Mouse (Mus musculus): Measurements from ENCODE around the gene Mrps35. TPM values are rescaled to one million over a fixed set of nuclear protein-coding genes. Genes with fewer than 3 reads are reported as not detected.

Mrps35 gene
- polyA plus RNA-seq, 1 experiment from 2014 or later = 62.5 TPM

DNA sequence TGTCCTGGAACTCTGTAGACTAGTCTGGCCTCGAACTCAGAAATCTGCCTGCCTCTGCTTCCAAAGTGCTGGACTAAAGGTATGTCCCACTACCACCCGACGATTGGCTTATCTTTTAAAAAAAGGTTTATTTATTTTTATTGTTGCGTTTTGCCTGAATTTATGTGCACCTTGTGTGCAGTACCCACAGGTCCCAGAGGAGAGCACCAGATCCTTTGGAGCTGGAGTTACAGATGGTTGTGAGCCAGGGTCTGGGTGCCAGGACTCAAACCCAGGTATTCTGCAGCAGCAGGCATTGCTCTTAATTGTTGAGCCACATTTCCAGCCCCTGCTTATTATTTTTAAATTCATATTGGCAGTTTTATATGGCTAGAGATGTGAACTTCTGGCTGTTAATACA is 53.5 kb downstream of the Mrps35 start:
- Histone ChIP-seq H3K9me3 (ENCODE audit: low read length) (no peaks in the 10 kb centered on the region), H3K27ac (ENCODE audit: low read depth) (no peak overlapping the region), H3K27me3 (ENCODE audit: insufficient read depth, low read length) (no peaks in the 10 kb centered on the region), H3K4me2 (ENCODE audit: low read depth, low read length) (no peak overlapping the region), H3K4me3 (ENCODE audit: low read depth, low read length) (no peak overlapping the region), H3K4me1 (ENCODE audit: insufficient read depth) (peaks cover 25% of the 10 kb centered on the region), H3K36me3 (replicated peaks; ENCODE audit: insufficient read depth, low read length) (0 out of 2 replicates have a peak, but pooled peaks cover 2% of the 10 kb centered on the region), H3K9ac (replicated peaks) (no peak overlapping the region)
- no peak for TF ChIP-seq CTCF (IDR thresholded peaks at IDR 0.05; ENCODE audit: low read depth)
- no peak for TF ChIP-seq EP300 (IDR thresholded peaks at IDR 0.05; ENCODE audit: low read depth)
- ATAC-seq = no peak
- 89% methylated on average over 4 of the region's 4 CpGs for WGBS (ENCODE audit: insufficient replicate concordance)
- no peak for DNase-seq

- H3K27ac ChIP-seq (ENCODE audit: low read depth) = peak overlapping the region; percentile 31; the same call in 1 of the 2 replicates
- H3K9ac ChIP-seq (replicated peaks) = no peak overlapping the region
- H3K27me3 ChIP-seq (ENCODE audit: insufficient read depth, low read length) = no peaks in the 10 kb centered on the region
- ATAC-seq (no peak), DNase-seq (no peak)
- no peak overlapping the region for H3K4me3 ChIP-seq (ENCODE audit: low read depth, low read length)
- H3K36me3 ChIP-seq (replicated peaks; ENCODE audit: insufficient read depth, low read length) = 0 out of 2 replicates have a peak, but pooled peaks cover 5% of the 10 kb centered on the region
- 66% methylated on average over 3 of the region's 3 CpGs for WGBS (ENCODE audit: insufficient replicate concordance)
- no peak overlapping the region for H3K4me2 ChIP-seq (ENCODE audit: low read depth, low read length)
- H3K9me3 ChIP-seq (ENCODE audit: low read length) = no peaks in the 10 kb centered on the region
- peaks cover 25% of the 10 kb centered on the region for H3K4me1 ChIP-seq (ENCODE audit: insufficient read depth)
- no peak for TF ChIP-seq EP300 (IDR thresholded peaks at IDR 0.05; ENCODE audit: low read depth)
- TF ChIP-seq CTCF (IDR thresholded peaks at IDR 0.05; ENCODE audit: low read depth) = no peak
Observed at GRCm38 (mm10) chr6:147096934-147097333, 54.4 kb downstream of the Mrps35 start.

DNA sequence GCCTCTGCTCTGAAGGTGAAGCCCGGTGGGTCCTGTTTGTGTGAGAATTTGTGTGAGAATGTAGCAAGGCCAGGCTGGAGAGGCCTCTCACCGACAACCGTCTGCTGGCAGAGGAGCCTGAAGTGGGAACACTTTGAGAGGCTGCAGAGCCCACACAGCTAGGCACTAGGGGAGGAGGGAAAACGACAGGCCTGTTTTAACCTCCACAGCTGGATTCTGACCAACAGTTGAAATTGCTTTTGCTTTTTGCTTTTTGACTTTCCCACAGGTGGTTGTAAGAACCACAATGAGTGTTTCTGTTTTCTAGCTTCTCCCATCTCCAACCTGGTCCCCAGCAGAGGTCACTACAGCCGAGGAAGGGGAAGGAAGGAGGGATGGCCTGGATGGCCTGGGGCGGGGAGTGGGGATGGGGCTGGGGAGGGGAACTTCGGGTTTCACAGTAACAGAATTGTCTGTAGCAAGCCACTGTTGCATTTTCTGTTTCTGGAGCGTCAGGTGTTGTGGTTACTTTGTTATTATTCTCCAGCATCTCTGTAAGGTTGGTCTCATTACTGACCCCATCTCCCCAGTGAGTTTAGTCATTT is 54.9 kb downstream of the Mrps35 start:
- no peak for DNase-seq
- 51% methylated on average over 8 of the region's 8 CpGs for WGBS (ENCODE audit: insufficient replicate concordance)
- H3K9ac ChIP-seq (replicated peaks) = no peak overlapping the region
- H3K27ac ChIP-seq (ENCODE audit: low read depth) = peak overlapping the region; percentile 31
- H3K4me2 ChIP-seq (ENCODE audit: low read depth, low read length) = no peak overlapping the region
- H3K27me3 ChIP-seq (ENCODE audit: insufficient read depth, low read length) = no peaks in the 10 kb centered on the region
- H3K36me3 ChIP-seq (replicated peaks; ENCODE audit: insufficient read depth, low read length) = 0 out of 2 replicates have a peak, but pooled peaks cover 8% of the 10 kb centered on the region
- ATAC-seq = no peak; the same call in 1 of the 2 replicates
- 0 out of 2 replicates have a peak, but pooled peaks have one; percentile 8 for TF ChIP-seq CTCF (IDR thresholded peaks at IDR 0.05; ENCODE audit: low read depth)
- TF ChIP-seq EP300 (IDR thresholded peaks at IDR 0.05; ENCODE audit: low read depth) = no peak
- peaks cover 22% of the 10 kb centered on the region for H3K4me1 ChIP-seq (ENCODE audit: insufficient read depth)
- no peaks in the 10 kb centered on the region for H3K9me3 ChIP-seq (ENCODE audit: low read length)
- no peak overlapping the region for H3K4me3 ChIP-seq (ENCODE audit: low read depth, low read length)

GRCm38 (mm10) chr6:147099458-147100277 is 57.1 kb downstream of the Mrps35 start:
- no peak for TF ChIP-seq EP300 (IDR thresholded peaks at IDR 0.05; ENCODE audit: low read depth)
- TF ChIP-seq CTCF (IDR thresholded peaks at IDR 0.05; ENCODE audit: low read depth) = no peak
- Histone ChIP-seq H3K27me3 (ENCODE audit: insufficient read depth, low read length) (no peaks in the 10 kb centered on the region), H3K36me3 (replicated peaks; ENCODE audit: insufficient read depth, low read length) (0 out of 2 replicates have a peak, but pooled peaks cover 8% of the 10 kb centered on the region), H3K9me3 (ENCODE audit: low read length) (no peaks in the 10 kb centered on the region), H3K27ac (ENCODE audit: low read depth) (peak overlapping the region; percentile 44; the same call in 1 of the 2 replicates), H3K4me3 (ENCODE audit: low read depth, low read length) (no peak overlapping the region), H3K4me1 (ENCODE audit: insufficient read depth) (peaks cover 12% of the 10 kb centered on the region), H3K4me2 (ENCODE audit: low read depth, low read length) (peak overlapping the region; percentile 31; the same call in 1 of the 2 replicates), H3K9ac (replicated peaks) (no peak overlapping the region)
- ATAC-seq = peak; percentile 53
- no peak for DNase-seq
- WGBS (ENCODE audit: insufficient replicate concordance) = 64% methylated on average over 19 of the region's 19 CpGs

- Histone ChIP-seq H3K27ac (ENCODE audit: low read depth) (no peak overlapping the region), H3K9ac (replicated peaks) (no peak overlapping the region), H3K36me3 (replicated peaks; ENCODE audit: insufficient read depth, low read length) (0 out of 2 replicates have a peak, but pooled peaks cover 14% of the 10 kb centered on the region), H3K4me1 (ENCODE audit: insufficient read depth) (peaks cover 12% of the 10 kb centered on the region), H3K4me2 (ENCODE audit: low read depth, low read length) (no peak overlapping the region), H3K4me3 (ENCODE audit: low read depth, low read length) (no peak overlapping the region), H3K27me3 (ENCODE audit: insufficient read depth, low read length) (no peaks in the 10 kb centered on the region), H3K9me3 (ENCODE audit: low read length) (no peaks in the 10 kb centered on the region)
- 89% methylated on average over 3 of the region's 3 CpGs for WGBS (ENCODE audit: insufficient replicate concordance)
- no peak for ATAC-seq
- no peak for DNase-seq
- TF ChIP-seq EP300 (IDR thresholded peaks at IDR 0.05; ENCODE audit: low read depth) (no peak), CTCF (IDR thresholded peaks at IDR 0.05; ENCODE audit: low read depth) (peak; percentile 45)
Observed at GRCm38 (mm10) chr6:147102293-147102692, 59.7 kb downstream of the Mrps35 start.

DNA sequence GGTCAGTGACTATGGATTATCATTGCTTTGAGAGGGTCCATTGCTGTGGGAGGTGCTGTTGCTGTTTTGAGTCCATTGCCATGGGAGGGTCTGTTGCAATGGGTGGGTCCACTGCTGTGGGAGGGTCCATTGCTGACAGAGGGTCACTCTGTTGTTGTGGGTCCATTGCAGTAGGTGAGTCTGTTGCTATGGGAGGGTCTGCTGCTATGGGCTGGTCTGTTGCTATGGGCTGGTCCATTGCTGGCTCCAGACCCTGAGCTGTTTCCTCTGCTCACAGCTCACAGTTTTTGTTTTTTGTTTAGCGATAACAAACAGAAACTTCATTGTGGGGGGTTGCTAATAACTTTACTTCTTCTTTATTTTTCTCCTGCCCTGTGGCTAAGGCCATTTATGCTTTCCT is 63.0 kb downstream of the Mrps35 start:
- TF ChIP-seq EP300 (IDR thresholded peaks at IDR 0.05; ENCODE audit: low read depth) (no peak), CTCF (IDR thresholded peaks at IDR 0.05; ENCODE audit: low read depth) (no peak)
- H3K9ac ChIP-seq (replicated peaks) = no peak overlapping the region
- no peaks in the 10 kb centered on the region for H3K4me1 ChIP-seq (ENCODE audit: insufficient read depth)
- no peak overlapping the region for H3K27ac ChIP-seq (ENCODE audit: low read depth)
- ATAC-seq = no peak
- no peaks in the 10 kb centered on the region for H3K9me3 ChIP-seq (ENCODE audit: low read length)
- H3K4me2 ChIP-seq (ENCODE audit: low read depth, low read length) = no peak overlapping the region
- WGBS (ENCODE audit: insufficient replicate concordance) = 73% methylated on average over 1 of the region's 1 CpGs
- H3K27me3 ChIP-seq (ENCODE audit: insufficient read depth, low read length) = no peaks in the 10 kb centered on the region
- H3K4me3 ChIP-seq (ENCODE audit: low read depth, low read length) = no peak overlapping the region
- H3K36me3 ChIP-seq (replicated peaks; ENCODE audit: insufficient read depth, low read length) = peaks cover 28% of the 10 kb centered on the region
- no peak for DNase-seq
